In genomic region chr17:46032257-46032991, GRCm38 (mm10) we compare ENCODE assay signal across 7 mouse cellular contexts. TPM values are rescaled to one million over a fixed set of nuclear protein-coding genes. Genes with fewer than 3 reads are reported as not detected.
DNase-seq lines count a peak whose midpoint lies in the region; ATAC-seq lines count a peak whose summit lies in the region.

TSS of gene Vegfa (minus strand) at chr17:46032369.

- peaks cover 26% of the 10 kb centered on the region for H3K27me3 ChIP-seq in embryonic facial prominence, embryonic 10.5 days (replicated peaks; ENCODE audit: low read depth, poor library complexity, severe bottlenecking)
- H3K27me3 ChIP-seq in limb, embryonic 10.5 days (ENCODE audit: low read depth, poor library complexity, severe bottlenecking), result peaks cover 14% of the 10 kb centered on the region
- 0 out of 2 replicates have a peak, but pooled peaks cover 5% of the 10 kb centered on the region for H3K27me3 ChIP-seq in midbrain, embryonic 13.5 days

- H3K4me1 ChIP-seq in embryonic facial prominence, embryonic 10.5 days, result peaks cover 50% of the 10 kb centered on the region
- H3K4me1 ChIP-seq in limb, embryonic 10.5 days, result peaks cover 52% of the 10 kb centered on the region
- peaks cover 45% of the 10 kb centered on the region for H3K4me1 ChIP-seq in midbrain, embryonic 13.5 days (replicated peaks)

- under 1% methylated on average over 40 of the region's 40 CpGs for WGBS in embryonic facial prominence, embryonic 10.5 days
- 2% methylated on average over 40 of the region's 40 CpGs for WGBS in limb, embryonic 10.5 days
- WGBS in midbrain, embryonic 13.5 days, result 0% methylated on average over 40 of the region's 40 CpGs

- H3K9me3 ChIP-seq in embryonic facial prominence, embryonic 10.5 days, result no peaks in the 10 kb centered on the region
- H3K9me3 ChIP-seq in limb, embryonic 10.5 days (replicated peaks), result no peaks in the 10 kb centered on the region
- no peaks in the 10 kb centered on the region for H3K9me3 ChIP-seq in midbrain, embryonic 13.5 days

- ATAC-seq in granulocyte monocyte progenitor cell, adult 5-6 weeks (replicated peaks; ENCODE audit: poor library complexity, severe bottlenecking), result peak; percentile 60
- ATAC-seq in midbrain, embryonic 13.5 days, result peak; percentile 84

- H3K4me3 ChIP-seq in embryonic facial prominence, embryonic 10.5 days, result peak within 1 kb of the TSS; percentile 83
- peak within 1 kb of the TSS; percentile 86 for H3K4me3 ChIP-seq in limb, embryonic 10.5 days
- H3K4me3 ChIP-seq in midbrain, embryonic 13.5 days (replicated peaks), result peak within 1 kb of the TSS; percentile 85

- peaks cover 7% of the 10 kb centered on the region for H3K36me3 ChIP-seq in embryonic facial prominence, embryonic 10.5 days (replicated peaks)
- H3K36me3 ChIP-seq in limb, embryonic 10.5 days, result peaks cover 11% of the 10 kb centered on the region; the same call in 1 of the 2 replicates
- no peaks in the 10 kb centered on the region for H3K36me3 ChIP-seq in midbrain, embryonic 13.5 days

- DNase-seq in adrenal gland, postnatal 10 days, result peak; percentile 98
- DNase-seq in embryonic facial prominence, embryonic 10.5 days (ENCODE audit: low spot score), result peak; percentile 94
- DNase-seq in kidney, adult 11 months, result peak; percentile 89
- DNase-seq in limb, embryonic 10.5 days (ENCODE audit: low spot score), result peak; percentile 97
- DNase-seq in spleen, adult 12 weeks (ENCODE audit: low spot score), result peak; percentile 75

- peak within 1 kb of the TSS; percentile 94 for H3K9ac ChIP-seq in midbrain, embryonic 13.5 days (replicated peaks)

- H3K4me2 ChIP-seq in midbrain, embryonic 13.5 days (replicated peaks), result peak within 1 kb of the TSS; percentile 66

- H3K27ac ChIP-seq in embryonic facial prominence, embryonic 10.5 days (replicated peaks), result peak within 1 kb of the TSS; percentile 98
- peak within 1 kb of the TSS; percentile 98 for H3K27ac ChIP-seq in limb, embryonic 10.5 days
- peak within 1 kb of the TSS; percentile 90 for H3K27ac ChIP-seq in midbrain, embryonic 13.5 days

RNA-seq across cellular contexts. Expression of gene Vegfa, which starts in this region (rescaled TPM):
- 100 to 1,000 TPM; 305 to 366 TPM for total RNA-seq in adrenal gland, postnatal 10 days (2021)
- 2.1 and 2.3 TPM in 2 replicates for polyA plus RNA-seq in embryonic facial prominence, embryonic 10.5 days (2016; fragmentation: Nextera tagmentation; extraction: Ambion mirVana)
- total RNA-seq in granulocyte monocyte progenitor cell, adult 5-6 weeks (2014; fragmentation: Nextera tagmentation), result 21.2 and 28.6 TPM in 2 replicates
- total RNA-seq in granulocyte monocyte progenitor cell, adult 5-6 weeks (2017), result 34.3 and 41.4 TPM in 2 replicates
- polyA plus RNA-seq in limb, embryonic 10.5 days (2016; fragmentation: Nextera tagmentation; extraction: Ambion mirVana), result 2.0 and 3.1 TPM in 2 replicates
- polyA plus RNA-seq in midbrain, embryonic 13.5 days (2015; fragmentation: Nextera tagmentation; extraction: Ambion mirVana), result 2.7 and 3.4 TPM in 2 replicates

Comparison
In these comparisons a context has a peak if more than half of its experiments do, and no peak if none do; other contexts are left out.
1. Peak in every context shown above with its lines: DNase-seq, ATAC-seq, H3K4me3 ChIP-seq and H3K27ac ChIP-seq.
2. RNA of gene Vegfa (total RNA-seq): 305 to 366 TPM in adrenal gland, postnatal 10 days; 21.2 to 41.4 TPM in granulocyte monocyte progenitor cell, adult 5-6 weeks; every median in the first group is over 4 times any median in the second.